Mouse (Mus musculus) liver, embryonic 14.5 days (tissue): ENCODE results near the gene Sstr3. TPM values are rescaled to one million over a fixed set of nuclear protein-coding genes. Genes with fewer than 3 reads are reported as not detected.

ENCODE experiments used
- ATAC-seq: fragments of 200-750 bp; cut with Nextera tagmentation; 2 replicates; pipeline ENCODE4 v1.8.0; 2017; ENCODE audit warnings: moderate number of reproducible peaks, mild to moderate bottlenecking, moderate library complexity; ENCODE audit not compliant: insufficient read depth
- DNase-seq, 3 experiments: peaks; one replicate each; pipeline ENCODE4 v3.0.0-alpha.2; 2012 to 2013; ENCODE audit warnings: low read depth in 3 of 3, low spot score in 3 of 3
- H3K27ac ChIP-seq: fragments of 300-500 bp; sonication (generic); 2 replicates; pipeline ENCODE4 v1.5.1; 2014; ENCODE audit warnings: moderate library complexity, mild to moderate bottlenecking, control low read depth, inconsistent platforms
- H3K27me3 ChIP-seq: fragments of 300-500 bp; sonication (generic); 2 replicates; pipeline ENCODE4 v1.6.1; 2014; ENCODE audit warnings: mild to moderate bottlenecking, low read length, moderate library complexity; ENCODE audit not compliant: control insufficient read depth, insufficient read depth
- H3K36me3 ChIP-seq: fragments of 300-500 bp; sonication (generic); replicated peaks from 2 replicates; pipeline ENCODE4 v1.6.1; 2014; ENCODE audit warnings: low read depth; ENCODE audit not compliant: control insufficient read depth, insufficient read depth
- H3K4me1 ChIP-seq, 2 experiments: fragments of 200-500 bp in 1 of 2; fragments of 300-500 bp in 1 of 2; sonication (generic) in 1 of 2; replicated peaks; 2 replicates each; pipeline ENCODE4 v1.6.1; 2012 to 2014; ENCODE audit warnings: antibody characterized with exemption in 1 of 2, inconsistent platforms in 1 of 2, low read length in 1 of 2; ENCODE audit not compliant: control insufficient read depth in 2 of 2, insufficient read depth in 2 of 2
- H3K4me2 ChIP-seq: fragments of 300-500 bp; sonication (generic); 2 replicates; pipeline ENCODE4 v1.6.1; 2014; ENCODE audit warnings: low read depth, mild to moderate bottlenecking, control low read depth, moderate library complexity
- H3K4me3 ChIP-seq, 2 experiments: fragments of 200-500 bp in 1 of 2; fragments of 300-500 bp in 1 of 2; sonication (generic) in 1 of 2; 2 replicates each; pipeline ENCODE4 v1.5.1; 2012 to 2014; ENCODE audit warnings: low read depth in 2 of 2, low read length in 2 of 2, mild to moderate bottlenecking in 2 of 2, control low read depth in 1 of 2, inconsistent platforms in 1 of 2, moderate library complexity in 1 of 2; ENCODE audit not compliant: insufficient read depth in 1 of 2
- H3K9ac ChIP-seq: fragments of 300-500 bp; sonication (generic); replicated peaks from 2 replicates; pipeline ENCODE4 v1.6.1; 2014; ENCODE audit warnings: mild to moderate bottlenecking, control low read depth, moderate library complexity
- H3K9me3 ChIP-seq: fragments of 300-500 bp; sonication (generic); 2 replicates; pipeline ENCODE4 v1.6.1; 2016; ENCODE audit warnings: low read length, mixed read lengths; ENCODE audit not compliant: control insufficient read depth
- CTCF ChIP-seq: IDR thresholded peaks from 2 replicates; pipeline ENCODE4 v1.5.1; 2016; ENCODE audit warnings: antibody characterized with exemption, low read depth, control low read depth
- EP300 ChIP-seq: IDR thresholded peaks from 2 replicates; pipeline ENCODE4 v1.6.1; 2016; ENCODE audit warnings: antibody characterized with exemption, low read depth
- WGBS: fragments of 180-500 bp; shearing (Covaris S2); extraction: QIAGEN DNeasy Blood & Tissue Kit; methylation state at CpG from one replicate; pipeline ENCODE4 v1.1.7; 2014; ENCODE audit not compliant: insufficient replicate concordance; 5-methylcytosine and 5-hydroxymethylcytosine counted together
- polyA plus RNA-seq, 2 experiments: library from polyadenylated mRNA; depleted of rRNA in 1 of 2; stranded (reverse) in 1 of 2; unstranded in 1 of 2; fragments of >200 nt; fragmentation: Nextera tagmentation in 1 of 2; extraction: Ambion mirVana in 1 of 2; gene quantifications; 2 replicates each; pipeline versions ENCODE4 v1.2.1 to v1.2.3; 2012 to 2014

Gene Sstr3
- polyA plus RNA-seq (2012; rRNA removed), result 0.01 and 0.02 TPM in 2 replicates
- polyA plus RNA-seq (2014; fragmentation: Nextera tagmentation; extraction: Ambion mirVana), result 0.03 TPM in 1 of 2 replicates, not detected in the other

DNA sequence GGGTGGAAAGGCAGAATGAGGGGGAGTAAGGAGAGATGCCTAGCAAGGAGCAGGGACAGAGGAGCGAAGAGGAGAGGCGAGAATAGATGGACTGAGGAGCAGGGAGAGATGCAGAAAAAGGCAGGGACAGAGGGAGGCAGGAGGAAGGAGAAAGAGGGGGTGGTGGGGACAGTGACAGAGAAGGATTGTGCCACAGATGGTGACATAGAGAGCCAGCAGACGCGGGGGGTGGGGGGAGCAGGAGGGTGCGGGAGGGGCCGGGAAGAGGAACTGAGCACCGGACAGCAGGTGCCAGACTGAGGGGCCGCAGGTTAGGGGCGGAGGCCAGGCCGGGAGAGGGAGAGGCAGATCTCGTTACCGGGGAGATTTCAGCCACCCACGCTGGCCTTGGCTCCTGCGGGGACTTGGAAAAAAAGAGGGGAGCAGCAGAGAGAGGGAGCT is at the start of gene Sstr3:
Sstr3 (minus strand) TSS at position 125 of the 441 bp plus-strand sequence.
- WGBS, result 12% methylated on average over 14 of the region's 14 CpGs

DNA sequence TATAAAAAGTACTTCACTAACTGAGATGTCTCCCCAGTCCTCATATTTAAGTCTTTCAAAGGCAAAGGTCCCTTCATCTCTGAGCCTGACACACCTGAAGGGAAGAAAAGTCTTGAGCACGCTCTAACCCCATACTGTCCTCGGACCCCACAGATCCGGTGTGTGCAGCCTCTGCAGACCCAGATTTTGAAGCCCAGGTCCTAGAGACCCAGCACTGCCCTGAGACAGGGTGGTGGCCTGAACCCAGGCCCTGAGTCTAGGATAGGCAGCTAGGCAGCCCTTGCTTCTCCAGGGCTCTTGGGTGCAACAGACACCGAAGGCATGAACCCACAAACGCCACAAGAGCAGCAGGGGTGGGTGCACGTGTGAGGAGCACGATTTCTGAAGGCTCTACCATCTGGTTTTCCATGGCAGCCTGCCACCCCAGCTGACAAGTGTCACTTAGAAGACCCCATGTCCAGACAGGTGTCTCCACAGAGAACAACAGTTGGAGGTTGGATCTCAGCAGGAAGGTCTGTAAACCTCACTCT is 49.5 kb upstream of the Sstr3 start:
- WGBS, result 60% methylated on average over 7 of the region's 7 CpGs
- Histone ChIP-seq H3K9ac (no peak overlapping the region), H3K36me3 (no peaks in the 10 kb centered on the region), H3K27ac (no peak overlapping the region), H3K27me3 (no peaks in the 10 kb centered on the region), H3K4me2 (no peak overlapping the region), H3K9me3 (no peaks in the 10 kb centered on the region), H3K4me1 (peaks cover 0 to 6% of the 10 kb centered on the region in 2 experiments; a peak in 2 of 4 replicates), H3K4me3 (no peak overlapping the region)
- DNase-seq, result no peak
- TF ChIP-seq CTCF (no peak), EP300 (no peak)
- no peak for ATAC-seq

More for the DNA sequence above, at the start of gene Sstr3:
- Histone ChIP-seq H3K4me1 (peaks cover 3 to 15% of the 10 kb centered on the region in 2 experiments), H3K9ac (no peak within 1 kb of the TSS), H3K36me3 (no peaks in the 10 kb centered on the region), H3K9me3 (no peaks in the 10 kb centered on the region), H3K4me3 (no peak within 1 kb of the TSS), H3K27me3 (no peaks in the 10 kb centered on the region; the same call in 1 of the 2 replicates), H3K27ac (no peak within 1 kb of the TSS), H3K4me2 (no peak within 1 kb of the TSS)
- DNase-seq (no peak), ATAC-seq (no peak)
- no peak for TF ChIP-seq EP300
- TF ChIP-seq CTCF, result no peak

- no peak overlapping the region for H3K4me3 ChIP-seq
- no peak for ATAC-seq
- TF ChIP-seq EP300 (no peak), CTCF (no peak)
- no peak overlapping the region for H3K27ac ChIP-seq
- H3K9ac ChIP-seq, result no peak overlapping the region
- DNase-seq, result no peak
- peaks cover 0 to 12% of the 10 kb centered on the region in 2 experiments; a peak in 2 of 4 replicates for H3K4me1 ChIP-seq
- WGBS, result 64% methylated on average over 14 of the region's 14 CpGs
- H3K4me2 ChIP-seq, result no peak overlapping the region
- no peaks in the 10 kb centered on the region for H3K27me3 ChIP-seq
- no peaks in the 10 kb centered on the region for H3K9me3 ChIP-seq
- H3K36me3 ChIP-seq, result no peaks in the 10 kb centered on the region
These were observed 48.0 kb upstream of the Sstr3 start for GRCm38 (mm10) chr15:78592452-78592968.

GRCm38 (mm10) chr15:78591680-78592451 is 47.4 kb upstream of the Sstr3 start:
- WGBS, result 41% methylated on average over 15 of the region's 15 CpGs
- Histone ChIP-seq H3K36me3 (no peaks in the 10 kb centered on the region), H3K4me1 (peaks cover 0 to 12% of the 10 kb centered on the region in 2 experiments; a peak in 2 of 4 replicates), H3K27ac (no peak overlapping the region), H3K9me3 (no peaks in the 10 kb centered on the region), H3K9ac (no peak overlapping the region), H3K4me2 (no peak overlapping the region), H3K27me3 (no peaks in the 10 kb centered on the region), H3K4me3 (no peak overlapping the region)
- DNase-seq (peak in 1 of 3 experiments; percentile 40), ATAC-seq (no peak)
- TF ChIP-seq CTCF, result no peak
- no peak for TF ChIP-seq EP300

GRCm38 (mm10) chr15:78590785-78591184 is 46.3 kb upstream of the Sstr3 start:
- DNase-seq, result no peak
- ATAC-seq, result no peak
- WGBS, result 62% methylated on average over 6 of the region's 6 CpGs

More at GRCm38 (mm10) chr15:78590785-78591184, 46.3 kb upstream of the Sstr3 start:
- Histone ChIP-seq H3K36me3 (no peaks in the 10 kb centered on the region), H3K9ac (no peak overlapping the region), H3K4me3 (no peak overlapping the region), H3K27me3 (no peaks in the 10 kb centered on the region), H3K4me2 (no peak overlapping the region), H3K9me3 (no peaks in the 10 kb centered on the region), H3K27ac (no peak overlapping the region), H3K4me1 (peaks cover 0 to 8% of the 10 kb centered on the region in 2 experiments; a peak in 2 of 4 replicates)
- TF ChIP-seq EP300 (no peak), CTCF (peak; percentile 52)
